Mouse (Mus musculus) c-Kit-positive CD71-positive TER-119-positive erythroid progenitor cells, embryonic 14.5 days (primary cell): Measurements from ENCODE around the gene Spag7.

Experiments used
- DNase-seq: peaks from one replicate; pipeline ENCODE4 v3.0.0-alpha.2; 2013; ENCODE audit warnings: low spot score

Spag7 gene

GRCm38 (mm10) chr11:70655571-70656455, 13.4 kb downstream of the Spag7 start:
- no peak for DNase-seq

GRCm38 (mm10) chr11:70654923-70655570, 14.2 kb downstream of the Spag7 start:
- DNase-seq = peak; percentile 69

GRCm38 (mm10) chr11:70654198-70654922, 14.9 kb downstream of the Spag7 start, which contains the start of gene Pfn1:
Gene Pfn1 (minus strand): TSS chr11:70654644.
- peak; percentile 82 for DNase-seq

- peak; percentile 69 for DNase-seq
Observed at GRCm38 (mm10) chr11:70653345-70654197, 15.6 kb downstream of the Spag7 start.

- DNase-seq = no peak
Observed at GRCm38 (mm10) chr11:70652884-70653344, 16.3 kb downstream of the Spag7 start.

GRCm38 (mm10) chr11:70652029-70652883, 17.0 kb downstream of the Spag7 start:
- no peak for DNase-seq

- no peak for DNase-seq
Observed at GRCm38 (mm10) chr11:70651391-70651790, 17.8 kb downstream of the Spag7 start.

- no peak for DNase-seq
Observed at GRCm38 (mm10) chr11:70650322-70651175, 18.7 kb downstream of the Spag7 start.

- no peak for DNase-seq
Observed at GRCm38 (mm10) chr11:70649185-70649734, 20.0 kb downstream of the Spag7 start.

- peak; percentile 70 for DNase-seq
Observed at GRCm38 (mm10) chr11:70648512-70648911, 20.7 kb downstream of the Spag7 start.

GRCm38 (mm10) chr11:70647716-70648420, 21.3 kb downstream of the Spag7 start:
- no peak for DNase-seq

- DNase-seq = peak; percentile 99
Observed at GRCm38 (mm10) chr11:70646691-70647650, 22.2 kb downstream of the Spag7 start, which contains the start of the genes Rnf167 and Slc25a11. Gene Rnf167 (plus strand): TSS chr11:70647235. Gene Slc25a11 (minus strand): TSS chr11:70647479.

GRCm38 (mm10) chr11:70646259-70646555, 23.0 kb downstream of the Spag7 start:
- no peak for DNase-seq

GRCm38 (mm10) chr11:70645461-70646258, 23.6 kb downstream of the Spag7 start:
- DNase-seq = no peak

GRCm38 (mm10) chr11:70644564-70645103, 24.6 kb downstream of the Spag7 start:
- DNase-seq = no peak

GRCm38 (mm10) chr11:70643051-70643450, 26.2 kb downstream of the Spag7 start:
- no peak for DNase-seq
